Mouse (Mus musculus) embryonic facial prominence, embryonic 13.5 days (tissue): Measurements from ENCODE around the gene Srp68. TPM values are rescaled to one million over a fixed set of nuclear protein-coding genes. Genes with fewer than 3 reads are reported as not detected.
A peak's percentile ranks its signal among the peaks of the same experiment; 100 is the strongest.

Experiments used
- ATAC-seq: fragments of 200-750 bp; cut with Nextera tagmentation; 2 replicates; pipeline ENCODE4 v1.8.0; 2017; ENCODE audit warnings: low read depth; ENCODE audit not compliant: insufficient number of reproducible peaks, insufficient read depth, low FRiP score, low TSS enrichment
- H3K27ac ChIP-seq: fragments of 300-500 bp; sonication (generic); 2 replicates; pipeline ENCODE4 v1.5.1; 2015; ENCODE audit warnings: moderate library complexity, mild to moderate bottlenecking, inconsistent platforms
- H3K27me3 ChIP-seq: fragments of 300-500 bp; sonication (generic); 2 replicates; pipeline ENCODE4 v1.6.1; 2015; ENCODE audit warnings: mild to moderate bottlenecking, inconsistent platforms
- H3K36me3 ChIP-seq: fragments of 300-500 bp; sonication (generic); 2 replicates; pipeline ENCODE4 v1.6.1; 2015; ENCODE audit warnings: mild to moderate bottlenecking, inconsistent platforms
- H3K4me1 ChIP-seq: fragments of 300-500 bp; sonication (generic); 2 replicates; pipeline ENCODE4 v1.6.1; 2015; ENCODE audit warnings: inconsistent platforms
- H3K4me2 ChIP-seq: fragments of 300-500 bp; sonication (generic); 2 replicates; pipeline ENCODE4 v1.6.1; 2015; ENCODE audit warnings: moderate library complexity, mild to moderate bottlenecking, inconsistent platforms
- H3K4me3 ChIP-seq: fragments of 300-500 bp; sonication (generic); 2 replicates; pipeline ENCODE4 v1.5.1; 2015; ENCODE audit warnings: mild to moderate bottlenecking, inconsistent platforms
- H3K9ac ChIP-seq: fragments of 300-500 bp; sonication (generic); 2 replicates; pipeline ENCODE4 v1.6.1; 2015; ENCODE audit warnings: mild to moderate bottlenecking, inconsistent platforms
- H3K9me3 ChIP-seq: fragments of 300-500 bp; sonication (generic); 2 replicates; pipeline ENCODE4 v1.6.1; 2016; ENCODE audit warnings: inconsistent platforms
- WGBS: fragments of 180-500 bp; shearing (Covaris S2); methylation state at CpG from one replicate; pipeline ENCODE4 v1.1.7; 2015; ENCODE audit warnings: mixed read lengths; 5-methylcytosine and 5-hydroxymethylcytosine counted together
- polyA plus RNA-seq: library from polyadenylated mRNA; unstranded; fragments of >200 nt; fragmentation: Nextera tagmentation; extraction: Ambion mirVana; gene quantifications from 2 replicates; pipeline ENCODE4 v1.2.1, GENCODE M21; 2015

Gene Srp68
- polyA plus RNA-seq, 1 experiment from 2014 or later, result 97.5 TPM

GRCm38 (mm10) chr11:116298221-116298620 lies 24.2 kb upstream of the Srp68 start:
- H3K9ac ChIP-seq, result 0 out of 2 replicates have a peak overlapping the region, but pooled peaks have one; percentile 27
- H3K9me3 ChIP-seq, result no peaks in the 10 kb centered on the region
- WGBS, result 89% methylated on average over 11 of the region's 11 CpGs
- ATAC-seq, result no peak
- H3K36me3 ChIP-seq, result peaks cover 96% of the 10 kb centered on the region
- H3K4me1 ChIP-seq, result no peaks in the 10 kb centered on the region
- H3K27ac ChIP-seq, result no peak overlapping the region
- no peak overlapping the region for H3K4me2 ChIP-seq
- H3K4me3 ChIP-seq, result no peak overlapping the region
- H3K27me3 ChIP-seq, result no peaks in the 10 kb centered on the region

GRCm38 (mm10) chr11:116297017-116297416 lies 23.0 kb upstream of the Srp68 start:
- 76% methylated on average over 3 of the region's 3 CpGs for WGBS
- Histone ChIP-seq H3K36me3 (peaks cover 96% of the 10 kb centered on the region), H3K9me3 (no peaks in the 10 kb centered on the region), H3K27me3 (no peaks in the 10 kb centered on the region), H3K4me2 (no peak overlapping the region), H3K9ac (no peak overlapping the region), H3K27ac (no peak overlapping the region), H3K4me3 (no peak overlapping the region), H3K4me1 (no peaks in the 10 kb centered on the region)
- ATAC-seq, result no peak

GRCm38 (mm10) chr11:116296191-116296734 lies 22.2 kb upstream of the Srp68 start:
- Histone ChIP-seq H3K27ac (no peak overlapping the region), H3K4me3 (no peak overlapping the region), H3K27me3 (no peaks in the 10 kb centered on the region), H3K4me1 (no peaks in the 10 kb centered on the region), H3K36me3 (peaks cover 96% of the 10 kb centered on the region), H3K9me3 (no peaks in the 10 kb centered on the region), H3K4me2 (no peak overlapping the region), H3K9ac (no peak overlapping the region)
- ATAC-seq, result no peak
- 87% methylated on average over 8 of the region's 8 CpGs for WGBS

- H3K27me3 ChIP-seq, result no peaks in the 10 kb centered on the region
- H3K27ac ChIP-seq, result no peak overlapping the region
- no peaks in the 10 kb centered on the region for H3K4me1 ChIP-seq
- H3K4me3 ChIP-seq, result no peak overlapping the region
- no peaks in the 10 kb centered on the region for H3K9me3 ChIP-seq
- 36% methylated on average over 5 of the region's 5 CpGs for WGBS
- ATAC-seq, result no peak
- H3K36me3 ChIP-seq, result peaks cover 95% of the 10 kb centered on the region
- H3K9ac ChIP-seq, result no peak overlapping the region
- no peak overlapping the region for H3K4me2 ChIP-seq
Observed at GRCm38 (mm10) chr11:116294319-116294718, 20.3 kb upstream of the Srp68 start.

- Histone ChIP-seq H3K27ac (no peak overlapping the region), H3K4me1 (no peaks in the 10 kb centered on the region), H3K9ac (no peak overlapping the region), H3K9me3 (no peaks in the 10 kb centered on the region), H3K4me2 (no peak overlapping the region), H3K36me3 (peaks cover 95% of the 10 kb centered on the region), H3K4me3 (no peak overlapping the region), H3K27me3 (no peaks in the 10 kb centered on the region)
- WGBS, result 87% methylated on average over 12 of the region's 12 CpGs
- ATAC-seq, result no peak
Observed at GRCm38 (mm10) chr11:116293538-116294137, 19.6 kb upstream of the Srp68 start.

- Histone ChIP-seq H3K27me3 (no peaks in the 10 kb centered on the region), H3K4me3 (no peak overlapping the region), H3K4me2 (no peak overlapping the region), H3K9ac (no peak overlapping the region), H3K9me3 (no peaks in the 10 kb centered on the region), H3K4me1 (no peaks in the 10 kb centered on the region), H3K27ac (no peak overlapping the region), H3K36me3 (peaks cover 97% of the 10 kb centered on the region)
- ATAC-seq, result no peak
- 88% methylated on average over 13 of the region's 13 CpGs for WGBS
Observed at GRCm38 (mm10) chr11:116292401-116292800, 18.4 kb upstream of the Srp68 start.

- no peak for ATAC-seq
Observed at GRCm38 (mm10) chr11:116290556-116290955, 16.5 kb upstream of the Srp68 start.

GRCm38 (mm10) chr11:116287351-116287750 lies 13.3 kb upstream of the Srp68 start:
- WGBS, result 72% methylated on average over 5 of the region's 5 CpGs
- no peaks in the 10 kb centered on the region for H3K9me3 ChIP-seq
- no peak overlapping the region for H3K4me2 ChIP-seq
- no peak overlapping the region for H3K27ac ChIP-seq
- H3K9ac ChIP-seq, result peak overlapping the region; percentile 12; the same call in 1 of the 2 replicates
- H3K27me3 ChIP-seq, result peaks cover 36% of the 10 kb centered on the region
- peaks cover 7% of the 10 kb centered on the region for H3K4me1 ChIP-seq
- peaks cover 52% of the 10 kb centered on the region for H3K36me3 ChIP-seq
- H3K4me3 ChIP-seq, result no peak overlapping the region
- no peak for ATAC-seq

More at GRCm38 (mm10) chr11:116290556-116290955, 16.5 kb upstream of the Srp68 start:
- H3K9ac ChIP-seq, result no peak overlapping the region
- H3K9me3 ChIP-seq, result no peaks in the 10 kb centered on the region
- H3K4me1 ChIP-seq, result no peaks in the 10 kb centered on the region
- no peak overlapping the region for H3K4me3 ChIP-seq
- peaks cover 4% of the 10 kb centered on the region for H3K27me3 ChIP-seq
- no peak overlapping the region for H3K27ac ChIP-seq
- peaks cover 82% of the 10 kb centered on the region for H3K36me3 ChIP-seq
- WGBS, result 80% methylated on average over 8 of the region's 8 CpGs
- no peak overlapping the region for H3K4me2 ChIP-seq

- peaks cover 21% of the 10 kb centered on the region for H3K4me1 ChIP-seq
- WGBS, result 62% methylated on average over 7 of the region's 7 CpGs
- H3K27ac ChIP-seq, result no peak overlapping the region
- no peak overlapping the region for H3K9ac ChIP-seq
- no peak overlapping the region for H3K4me3 ChIP-seq
- no peak for ATAC-seq
- no peaks in the 10 kb centered on the region for H3K9me3 ChIP-seq
- H3K27me3 ChIP-seq, result peaks cover 52% of the 10 kb centered on the region
- peaks cover 37% of the 10 kb centered on the region for H3K36me3 ChIP-seq
- H3K4me2 ChIP-seq, result no peak overlapping the region
Observed at GRCm38 (mm10) chr11:116285770-116286191, 11.8 kb upstream of the Srp68 start.

GRCm38 (mm10) chr11:116283982-116284381 lies 10.0 kb upstream of the Srp68 start:
- Histone ChIP-seq H3K4me2 (no peak overlapping the region), H3K9ac (no peak overlapping the region), H3K9me3 (no peaks in the 10 kb centered on the region), H3K36me3 (peaks cover 20% of the 10 kb centered on the region), H3K4me3 (no peak overlapping the region), H3K27me3 (peaks cover 65% of the 10 kb centered on the region), H3K27ac (no peak overlapping the region), H3K4me1 (peaks cover 21% of the 10 kb centered on the region)
- 30% methylated on average over 6 of the region's 6 CpGs for WGBS
- ATAC-seq, result no peak

GRCm38 (mm10) chr11:116282912-116283521 lies 9.0 kb upstream of the Srp68 start:
- no peaks in the 10 kb centered on the region for H3K9me3 ChIP-seq
- peaks cover 65% of the 10 kb centered on the region for H3K27me3 ChIP-seq
- 10% methylated on average over 48 of the region's 48 CpGs for WGBS
- H3K4me3 ChIP-seq, result peak overlapping the region; percentile 9; the same call in 1 of the 2 replicates
- no peak overlapping the region for H3K27ac ChIP-seq
- no peak overlapping the region for H3K9ac ChIP-seq
- peak overlapping the region; percentile 14; the same call in 1 of the 2 replicates for H3K4me2 ChIP-seq
- ATAC-seq, result no peak
- H3K4me1 ChIP-seq, result peaks cover 21% of the 10 kb centered on the region
- peaks cover 10% of the 10 kb centered on the region for H3K36me3 ChIP-seq

GRCm38 (mm10) chr11:116282089-116282488 lies 8.1 kb upstream of the Srp68 start:
- Histone ChIP-seq H3K4me2 (peak overlapping the region; percentile 60), H3K36me3 (peaks cover under 1% of the 10 kb centered on the region; the same call in 1 of the 2 replicates), H3K27me3 (peaks cover 65% of the 10 kb centered on the region), H3K4me1 (peaks cover 21% of the 10 kb centered on the region), H3K27ac (no peak overlapping the region), H3K4me3 (peak overlapping the region; percentile 37), H3K9me3 (no peaks in the 10 kb centered on the region), H3K9ac (no peak overlapping the region)
- ATAC-seq, result no peak
- under 1% methylated on average over 11 of the region's 11 CpGs for WGBS
